9 mouse cellular contexts compared by ENCODE assay signal in the genomic region with DNA sequence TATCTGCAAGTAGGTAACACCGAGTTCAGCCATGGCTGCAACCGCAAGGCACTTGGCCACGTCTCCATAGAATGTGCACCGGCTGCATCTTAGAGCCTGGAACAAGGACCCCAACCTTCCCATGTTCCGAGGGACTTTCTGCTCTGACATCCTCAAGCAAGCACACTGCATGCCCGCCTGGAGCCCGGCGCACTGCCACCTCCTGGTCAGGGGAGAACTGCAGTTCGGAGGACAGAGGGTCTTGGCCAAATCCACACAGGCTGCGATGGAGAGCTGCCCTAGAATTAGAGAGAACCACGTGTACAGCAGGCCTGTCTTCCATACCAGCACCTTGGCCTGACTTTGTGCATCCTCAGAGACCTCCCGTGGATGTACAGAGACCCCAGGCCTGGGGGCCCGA. TPM values are rescaled to one million over a fixed set of nuclear protein-coding genes. Genes with fewer than 3 reads are reported as not detected.
DNase-seq lines count a peak whose midpoint lies in the region; ATAC-seq and TF ChIP-seq lines count a peak whose summit lies in the region.
"Had no signal": no experiment of that assay in that cellular context is flagged by ENCODE, and none has a peak within 500 bp of the region (broad histone marks: within the 10 kb centered on the region; RNA-seq: fewer than 3 reads in every experiment).

No protein-coding gene starts in this region.

- H3K4me1 ChIP-seq in hindbrain, embryonic 13.5 days (replicated peaks): peaks cover 2% of the 10 kb centered on the region; the same call in 1 of the 2 replicates
- no peaks in the 10 kb centered on the region for H3K4me1 ChIP-seq in midbrain, embryonic 10.5 days

- H3K4me2 ChIP-seq in hindbrain, embryonic 13.5 days: no peak overlapping the region
- H3K4me2 ChIP-seq: limb, embryonic 15.5 days had no signal

- no peaks in the 10 kb centered on the region for H3K36me3 ChIP-seq in hindbrain, embryonic 13.5 days
- no peaks in the 10 kb centered on the region for H3K36me3 ChIP-seq in midbrain, embryonic 10.5 days
- H3K36me3 ChIP-seq: limb, embryonic 15.5 days had no signal

- intact Hi-C loops in left cerebral cortex, postnatal 4 days (cut with DNase I): no loop called here

- H3K9me3 ChIP-seq in hindbrain, embryonic 13.5 days: no peaks in the 10 kb centered on the region
- no peaks in the 10 kb centered on the region for H3K9me3 ChIP-seq in midbrain, embryonic 10.5 days (replicated peaks)
- H3K9me3 ChIP-seq: limb, embryonic 15.5 days had no signal

- H3K27me3 ChIP-seq in hindbrain, embryonic 13.5 days: no peaks in the 10 kb centered on the region
- no peaks in the 10 kb centered on the region for H3K27me3 ChIP-seq in midbrain, embryonic 10.5 days (ENCODE audit: low read depth, poor library complexity, severe bottlenecking)
- H3K27me3 ChIP-seq: limb, embryonic 15.5 days had no signal

- WGBS in hindbrain, embryonic 13.5 days: 44% methylated on average over 13 of the region's 13 CpGs
- 40% methylated on average over 13 of the region's 13 CpGs for WGBS in midbrain, embryonic 10.5 days

- no peak overlapping the region for H3K9ac ChIP-seq in hindbrain, embryonic 13.5 days
- H3K9ac ChIP-seq: limb, embryonic 15.5 days had no signal

- H3K27ac ChIP-seq in hindbrain, embryonic 13.5 days: no peak overlapping the region
- H3K27ac ChIP-seq in midbrain, embryonic 10.5 days (replicated peaks): no peak overlapping the region
- H3K27ac ChIP-seq: limb, embryonic 15.5 days had no signal

- ATAC-seq in hindbrain, embryonic 13.5 days (ENCODE audit: low FRiP score): peak; percentile 39

- no peak for TF ChIP-seq POLR2A in brain, embryonic 14.5 days (IDR thresholded peaks at IDR 0.05; ENCODE audit: borderline replicate concordance, extremely low read depth, insufficient read depth, insufficient read length, poor library complexity, severe bottlenecking)

- peak; percentile 77 for TF ChIP-seq CTCF in brain, embryonic 14.5 days (IDR thresholded peaks at IDR 0.05; ENCODE audit: borderline replicate concordance, extremely low read depth, insufficient read depth, insufficient read length)

- H3K4me3 ChIP-seq in hindbrain, embryonic 13.5 days: no peak overlapping the region
- H3K4me3 ChIP-seq in midbrain, embryonic 10.5 days: no peak overlapping the region
- H3K4me3 ChIP-seq: limb, embryonic 15.5 days had no signal

- peak; percentile 70 to 85 for DNase-seq in cerebellum, postnatal 14 days
- no peak for DNase-seq in cerebellum, adult 9-10 months
- peak; percentile 74 for DNase-seq in left cerebral cortex, postnatal 4 days
- DNase-seq in left cerebral cortex, adult 11 months (ENCODE audit: low spot score): no peak
- DNase-seq in brain, embryonic 14.5 days (ENCODE audit: low read depth): peak; percentile 65
- peak; percentile 64 for DNase-seq in midbrain, embryonic 10.5 days (ENCODE audit: low spot score)
- peak; percentile 69 for DNase-seq in thymus, postnatal 14 days

RNA-seq across cellular contexts. Expression of gene Il12a, which starts 29.8 kb away (rescaled TPM):
- not detected for total RNA-seq in left cerebral cortex, postnatal 4 days (2021)
- not detected in 2 replicates for polyA plus RNA-seq in brain, embryonic 14.5 days (2012; rRNA removed)
- not detected in 2 replicates for polyA plus RNA-seq in hindbrain, embryonic 13.5 days (2015; fragmentation: Nextera tagmentation; extraction: Ambion mirVana)
- not detected in 2 replicates for polyA plus RNA-seq in midbrain, embryonic 10.5 days (2016; fragmentation: Nextera tagmentation; extraction: Ambion mirVana)

Comparison
In these comparisons a context has a peak if more than half of its experiments do, and no peak if none do; other contexts are left out.
1. DNase-seq: peak in cerebellum, postnatal 14 days (2 of 2), left cerebral cortex, postnatal 4 days (single experiment), brain, embryonic 14.5 days (single experiment), midbrain, embryonic 10.5 days (single experiment) and thymus, postnatal 14 days (single experiment); none in cerebellum, adult 9-10 months (single experiment) and left cerebral cortex, adult 11 months (single experiment).